17 mouse cellular contexts compared by ENCODE assay signal in the genomic region with DNA sequence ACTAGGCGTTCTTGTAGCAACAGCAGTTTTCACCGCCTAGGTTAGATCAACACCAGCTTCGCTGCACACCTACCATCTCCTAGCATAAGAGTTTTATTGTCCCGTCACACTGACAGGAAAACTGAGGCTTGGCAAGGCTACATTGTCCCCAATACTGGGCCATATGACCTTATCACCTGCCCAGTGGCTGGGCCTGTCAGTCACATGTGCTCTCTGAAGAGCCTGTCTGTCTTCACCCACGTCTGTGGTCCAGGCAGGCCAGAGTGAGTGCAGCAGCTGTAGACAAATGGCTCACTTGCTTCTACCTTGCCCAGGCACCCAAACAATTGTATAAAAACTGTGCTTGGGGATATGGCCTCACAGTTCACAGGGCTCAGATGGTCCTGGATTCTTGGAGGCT. TPM values are rescaled to one million over a fixed set of nuclear protein-coding genes. Genes with fewer than 3 reads are reported as not detected.
DNase-seq lines count a peak whose midpoint lies in the region; ATAC-seq and TF ChIP-seq lines count a peak whose summit lies in the region.
"Had no signal": no experiment of that assay in that cellular context is flagged by ENCODE, and none has a peak within 500 bp of the region (broad histone marks: within the 10 kb centered on the region; RNA-seq: fewer than 3 reads in every experiment).

No protein-coding gene starts in this region.

- no peaks in the 10 kb centered on the region for H3K4me1 ChIP-seq in hindbrain, embryonic 11.5 days (replicated peaks; ENCODE audit: control insufficient read depth, insufficient read depth, low read length)
- H3K4me1 ChIP-seq in hindbrain, postnatal 0 days (ENCODE audit: insufficient read depth, low read length): no peaks in the 10 kb centered on the region
- peaks cover 31% of the 10 kb centered on the region for H3K4me1 ChIP-seq in midbrain, embryonic 13.5 days (replicated peaks)
- peaks cover 2% of the 10 kb centered on the region; the same call in 1 of the 2 replicates for H3K4me1 ChIP-seq in midbrain, embryonic 11.5 days (ENCODE audit: control insufficient read depth, insufficient read depth, low read length)
- peaks cover 28% of the 10 kb centered on the region for H3K4me1 ChIP-seq in hindbrain, embryonic 13.5 days (replicated peaks)

- H3K4me3 ChIP-seq in hindbrain, embryonic 11.5 days (ENCODE audit: low read depth, low read length): no peak overlapping the region
- no peak overlapping the region for H3K4me3 ChIP-seq in hindbrain, postnatal 0 days (ENCODE audit: low read length)
- no peak overlapping the region for H3K4me3 ChIP-seq in midbrain, embryonic 13.5 days (replicated peaks)
- H3K4me3 ChIP-seq in midbrain, embryonic 11.5 days (ENCODE audit: low read depth, low read length): no peak overlapping the region
- no peak overlapping the region for H3K4me3 ChIP-seq in hindbrain, embryonic 13.5 days
- H3K4me3 ChIP-seq: embryonic facial prominence, embryonic 10.5 days; forebrain, embryonic 13.5 days; heart, adult 2 months; heart, embryonic 12.5 days had no signal

- WGBS in hindbrain, embryonic 11.5 days: 81% methylated on average over 5 of the region's 5 CpGs
- WGBS in hindbrain, postnatal 0 days: 84% methylated on average over 5 of the region's 5 CpGs
- WGBS in midbrain, embryonic 13.5 days: 88% methylated on average over 5 of the region's 5 CpGs
- 89% methylated on average over 5 of the region's 5 CpGs for WGBS in midbrain, embryonic 11.5 days
- 83% methylated on average over 5 of the region's 5 CpGs for WGBS in hindbrain, embryonic 13.5 days

- no peaks in the 10 kb centered on the region for H3K9me3 ChIP-seq in hindbrain, embryonic 11.5 days (ENCODE audit: control insufficient read depth, low read length)
- no peaks in the 10 kb centered on the region for H3K9me3 ChIP-seq in hindbrain, postnatal 0 days (ENCODE audit: low read length)
- no peaks in the 10 kb centered on the region for H3K9me3 ChIP-seq in midbrain, embryonic 13.5 days
- no peaks in the 10 kb centered on the region for H3K9me3 ChIP-seq in midbrain, embryonic 11.5 days (ENCODE audit: control insufficient read depth, low read length)
- H3K9me3 ChIP-seq in hindbrain, embryonic 13.5 days: no peaks in the 10 kb centered on the region
- H3K9me3 ChIP-seq: embryonic facial prominence, embryonic 10.5 days; forebrain, embryonic 13.5 days; heart, embryonic 12.5 days had no signal

- no peaks in the 10 kb centered on the region for H3K36me3 ChIP-seq in hindbrain, embryonic 11.5 days (ENCODE audit: control insufficient read depth, insufficient read depth, low read length)
- no peaks in the 10 kb centered on the region for H3K36me3 ChIP-seq in hindbrain, postnatal 0 days (ENCODE audit: insufficient read depth, low read length)
- H3K36me3 ChIP-seq in midbrain, embryonic 13.5 days: no peaks in the 10 kb centered on the region
- no peaks in the 10 kb centered on the region for H3K36me3 ChIP-seq in midbrain, embryonic 11.5 days (ENCODE audit: control insufficient read depth, insufficient read depth, low read length)
- no peaks in the 10 kb centered on the region for H3K36me3 ChIP-seq in hindbrain, embryonic 13.5 days
- H3K36me3 ChIP-seq: embryonic facial prominence, embryonic 10.5 days; heart, embryonic 12.5 days had no signal

- H3K9ac ChIP-seq in hindbrain, embryonic 11.5 days (ENCODE audit: low read depth, low read length): no peak overlapping the region
- H3K9ac ChIP-seq in hindbrain, postnatal 0 days (replicated peaks; ENCODE audit: low read length): no peak overlapping the region
- H3K9ac ChIP-seq in midbrain, embryonic 13.5 days (replicated peaks): 0 out of 2 replicates have a peak overlapping the region, but pooled peaks have one; percentile 16
- no peak overlapping the region for H3K9ac ChIP-seq in midbrain, embryonic 11.5 days (ENCODE audit: low read length)
- H3K9ac ChIP-seq in hindbrain, embryonic 13.5 days: no peak overlapping the region
- H3K9ac ChIP-seq: forebrain, embryonic 13.5 days; forebrain, postnatal 0 days; heart, embryonic 12.5 days had no signal

- H3K4me2 ChIP-seq in hindbrain, embryonic 11.5 days (replicated peaks; ENCODE audit: low read depth, low read length): no peak overlapping the region
- no peak overlapping the region for H3K4me2 ChIP-seq in hindbrain, postnatal 0 days (ENCODE audit: low read depth, low read length)
- no peak overlapping the region for H3K4me2 ChIP-seq in midbrain, embryonic 13.5 days (replicated peaks)
- no peak overlapping the region for H3K4me2 ChIP-seq in midbrain, embryonic 11.5 days
- no peak overlapping the region for H3K4me2 ChIP-seq in hindbrain, embryonic 13.5 days
- H3K4me2 ChIP-seq: forebrain, embryonic 13.5 days; heart, embryonic 12.5 days had no signal

- TF ChIP-seq CTCF in hindbrain, postnatal 0 days (IDR thresholded peaks at IDR 0.05; ENCODE audit: low read depth): no peak

- H3K27ac ChIP-seq in hindbrain, embryonic 11.5 days (ENCODE audit: low read depth, low read length): 0 out of 2 replicates have a peak overlapping the region, but pooled peaks have one; percentile 36
- no peak overlapping the region for H3K27ac ChIP-seq in hindbrain, postnatal 0 days
- 0 out of 2 replicates have a peak overlapping the region, but pooled peaks have one; percentile 21 for H3K27ac ChIP-seq in midbrain, embryonic 13.5 days
- H3K27ac ChIP-seq in midbrain, embryonic 11.5 days (ENCODE audit: low read depth, low read length): no peak overlapping the region
- peak overlapping the region; percentile 49 for H3K27ac ChIP-seq in hindbrain, embryonic 13.5 days
- H3K27ac ChIP-seq: heart, adult 2 months had no signal

- no peak for DNase-seq in hindbrain, embryonic 11.5 days (ENCODE audit: low spot score)
- DNase-seq in hindbrain, postnatal 0 days (ENCODE audit: low spot score): no peak
- DNase-seq in midbrain, embryonic 11.5 days (ENCODE audit: low spot score, missing footprints): no peak
- no peak for DNase-seq in lung, postnatal 25 days (ENCODE audit: low spot score)
- DNase-seq: adrenal gland, adult 2 months; adrenal gland, postnatal 36 days; cerebellum, adult 2 months; cerebellum, postnatal 10 days; forebrain, postnatal 0 days; gastrocnemius, postnatal 14 days; heart, adult 2 months; heart, postnatal 36 days had no signal

- ATAC-seq in hindbrain, embryonic 11.5 days (ENCODE audit: low FRiP score): no peak
- ATAC-seq in hindbrain, postnatal 0 days: no peak
- ATAC-seq in midbrain, embryonic 13.5 days: no peak
- no peak for ATAC-seq in midbrain, embryonic 11.5 days (ENCODE audit: low FRiP score)
- no peak for ATAC-seq in hindbrain, embryonic 13.5 days (ENCODE audit: low FRiP score)
- ATAC-seq: forebrain, postnatal 0 days had no signal

- H3K27me3 ChIP-seq in hindbrain, embryonic 11.5 days (ENCODE audit: control insufficient read depth, insufficient read depth, low read length): no peaks in the 10 kb centered on the region
- H3K27me3 ChIP-seq in hindbrain, postnatal 0 days (ENCODE audit: insufficient read depth, low read length): no peaks in the 10 kb centered on the region
- H3K27me3 ChIP-seq in midbrain, embryonic 13.5 days: no peaks in the 10 kb centered on the region
- no peaks in the 10 kb centered on the region for H3K27me3 ChIP-seq in midbrain, embryonic 11.5 days (ENCODE audit: control insufficient read depth, insufficient read depth, low read length)
- no peaks in the 10 kb centered on the region for H3K27me3 ChIP-seq in hindbrain, embryonic 13.5 days
- H3K27me3 ChIP-seq: forebrain, embryonic 13.5 days; heart, embryonic 12.5 days had no signal

RNA-seq across cellular contexts. Expression of a gene that starts 44.9 kb away (rescaled TPM):
- polyA plus RNA-seq in hindbrain, embryonic 11.5 days (2014; fragmentation: Nextera tagmentation; extraction: Ambion mirVana): 112 and 119 TPM in 2 replicates
- total RNA-seq in hindbrain, postnatal 0 days (2014; rRNA removed): 114 and 123 TPM in 2 replicates
- polyA plus RNA-seq in hindbrain, postnatal 0 days (2015; fragmentation: Nextera tagmentation; extraction: Ambion mirVana): 92.4 and 95.4 TPM in 2 replicates
- 107 and 108 TPM in 2 replicates for polyA plus RNA-seq in midbrain, embryonic 13.5 days (2015; fragmentation: Nextera tagmentation; extraction: Ambion mirVana)
- polyA plus RNA-seq in midbrain, embryonic 11.5 days (2014; fragmentation: Nextera tagmentation; extraction: Ambion mirVana): 128 TPM in 2 replicates
- polyA plus RNA-seq in hindbrain, embryonic 13.5 days (2015; fragmentation: Nextera tagmentation; extraction: Ambion mirVana): 102 and 106 TPM in 2 replicates

RNA-seq across cellular contexts. Expression of a gene that starts 45.4 kb away (rescaled TPM):
- 3.5 and 5.4 TPM in 2 replicates for polyA plus RNA-seq in hindbrain, embryonic 11.5 days (2014; fragmentation: Nextera tagmentation; extraction: Ambion mirVana)
- total RNA-seq in hindbrain, postnatal 0 days (2014; rRNA removed): 5.8 and 7.4 TPM in 2 replicates
- 4.7 and 5.4 TPM in 2 replicates for polyA plus RNA-seq in hindbrain, postnatal 0 days (2015; fragmentation: Nextera tagmentation; extraction: Ambion mirVana)
- polyA plus RNA-seq in midbrain, embryonic 13.5 days (2015; fragmentation: Nextera tagmentation; extraction: Ambion mirVana): 6.2 and 9.1 TPM in 2 replicates
- polyA plus RNA-seq in midbrain, embryonic 11.5 days (2014; fragmentation: Nextera tagmentation; extraction: Ambion mirVana): 4.7 and 5.0 TPM in 2 replicates
- polyA plus RNA-seq in hindbrain, embryonic 13.5 days (2015; fragmentation: Nextera tagmentation; extraction: Ambion mirVana): 6.6 and 8.5 TPM in 2 replicates

Comparison
In these comparisons a context has a peak if more than half of its experiments do, and no peak if none do; other contexts are left out.
1. H3K27ac ChIP-seq: peak in hindbrain, embryonic 11.5 days (single experiment), midbrain, embryonic 13.5 days (single experiment) and hindbrain, embryonic 13.5 days (single experiment); none in hindbrain, postnatal 0 days (single experiment) and midbrain, embryonic 11.5 days (single experiment).